Mouse (Mus musculus) E14TG2a.4 (cell line): ENCODE results near the gene 4921501E09Rik.

Source experiments
- H3K27me3 ChIP-seq: 2 replicates; pipeline ENCODE4 v1.6.1; 2014; ENCODE audit warnings: low read length, control low read depth; ENCODE audit not compliant: insufficient read depth
- H3K36me3 ChIP-seq: 2 replicates; pipeline ENCODE4 v1.6.1; 2014; ENCODE audit warnings: low read length, control low read depth; ENCODE audit not compliant: insufficient read depth
- H3K4me1 ChIP-seq: replicated peaks from 2 replicates; pipeline ENCODE4 v1.6.1; 2014; ENCODE audit warnings: low read depth, low read length, control low read depth
- H3K4me3 ChIP-seq: replicated peaks from 2 replicates; pipeline ENCODE4 v1.5.1; 2014; ENCODE audit warnings: mild to moderate bottlenecking, low read length
- H3K9me3 ChIP-seq: 2 replicates; pipeline ENCODE4 v1.6.1; 2014; ENCODE audit warnings: low read length, control low read depth
- CTCF ChIP-seq: conservative IDR thresholded peaks from 2 replicates; pipeline ENCODE4 v1.5.1; 2014; ENCODE audit warnings: low read length
- NANOG ChIP-seq: IDR thresholded peaks from 2 replicates; pipeline ENCODE4 v1.6.1; 2014; ENCODE audit warnings: borderline replicate concordance, low read length, mixed read lengths
- POU5F1 ChIP-seq: IDR thresholded peaks from 2 replicates; pipeline ENCODE4 v1.6.1; 2014; ENCODE audit warnings: low read length, borderline replicate concordance

The 4921501E09Rik gene

GRCm38 (mm10) chr17:33067958-33068357 is at the start of gene 4921501E09Rik:
Gene 4921501E09Rik, minus strand, starts transcription at chr17:33068058.
- TF ChIP-seq POU5F1 (no peak), NANOG (no peak), CTCF (no peak)
- Histone ChIP-seq H3K27me3 (peaks cover 7% of the 10 kb centered on the region; the same call in 1 of the 2 replicates), H3K4me1 (no peaks in the 10 kb centered on the region; the same call in 1 of the 2 replicates), H3K9me3 (peaks cover 20% of the 10 kb centered on the region), H3K4me3 (no peak within 1 kb of the TSS), H3K36me3 (no peaks in the 10 kb centered on the region)

- H3K4me3 ChIP-seq = no peak overlapping the region
- TF ChIP-seq CTCF (no peak), POU5F1 (no peak), NANOG (no peak)
- peaks cover 8% of the 10 kb centered on the region for H3K4me1 ChIP-seq
- H3K27me3 ChIP-seq = no peaks in the 10 kb centered on the region
- no peaks in the 10 kb centered on the region for H3K36me3 ChIP-seq
- H3K9me3 ChIP-seq = no peaks in the 10 kb centered on the region
Observed at GRCm38 (mm10) chr17:33097396-33097795, 29.5 kb upstream of the 4921501E09Rik start.

- peak overlapping the region; percentile 84 for H3K4me3 ChIP-seq
- no peaks in the 10 kb centered on the region for H3K9me3 ChIP-seq
- no peaks in the 10 kb centered on the region for H3K36me3 ChIP-seq
- no peaks in the 10 kb centered on the region for H3K27me3 ChIP-seq
- H3K4me1 ChIP-seq = peaks cover 15% of the 10 kb centered on the region
- TF ChIP-seq CTCF (no peak), NANOG (no peak), POU5F1 (no peak)
Observed at GRCm38 (mm10) chr17:33092391-33093193, 24.7 kb upstream of the 4921501E09Rik start.

- H3K4me3 ChIP-seq = no peak overlapping the region
- peaks cover 19% of the 10 kb centered on the region for H3K4me1 ChIP-seq
- no peaks in the 10 kb centered on the region for H3K36me3 ChIP-seq
- TF ChIP-seq CTCF = no peak
- TF ChIP-seq POU5F1 = no peak
- no peak for TF ChIP-seq NANOG
- H3K27me3 ChIP-seq = no peaks in the 10 kb centered on the region
- H3K9me3 ChIP-seq = no peaks in the 10 kb centered on the region
Observed at GRCm38 (mm10) chr17:33091630-33092029, 23.8 kb upstream of the 4921501E09Rik start.

GRCm38 (mm10) chr17:33089220-33089949 is 21.5 kb upstream of the 4921501E09Rik start, which contains the start of gene Zfp563:
Gene Zfp563, plus strand, starts transcription at chr17:33089310.
- no peaks in the 10 kb centered on the region for H3K9me3 ChIP-seq
- peaks cover 19% of the 10 kb centered on the region for H3K4me1 ChIP-seq
- H3K4me3 ChIP-seq = peak within 1 kb of the TSS; percentile 83
- no peaks in the 10 kb centered on the region for H3K36me3 ChIP-seq
- TF ChIP-seq NANOG = no peak
- no peak for TF ChIP-seq POU5F1
- TF ChIP-seq CTCF = no peak
- no peaks in the 10 kb centered on the region for H3K27me3 ChIP-seq

- Histone ChIP-seq H3K36me3 (no peaks in the 10 kb centered on the region), H3K4me1 (peaks cover 7% of the 10 kb centered on the region; the same call in 1 of the 2 replicates), H3K27me3 (peaks cover 21% of the 10 kb centered on the region), H3K9me3 (peaks cover 32% of the 10 kb centered on the region), H3K4me3 (no peak overlapping the region)
- no peak for TF ChIP-seq CTCF
- TF ChIP-seq NANOG = peak; percentile 83
- TF ChIP-seq POU5F1 = no peak; the same call in 1 of the 2 replicates
Observed at GRCm38 (mm10) chr17:33063001-33063400, 4.9 kb downstream of the 4921501E09Rik start.

GRCm38 (mm10) chr17:33058791-33059190 is 9.1 kb downstream of the 4921501E09Rik start:
- TF ChIP-seq NANOG = no peak
- TF ChIP-seq CTCF = no peak
- no peak for TF ChIP-seq POU5F1
- Histone ChIP-seq H3K4me3 (no peak overlapping the region), H3K27me3 (peaks cover 14% of the 10 kb centered on the region), H3K36me3 (no peaks in the 10 kb centered on the region), H3K4me1 (peaks cover 7% of the 10 kb centered on the region; the same call in 1 of the 2 replicates), H3K9me3 (peaks cover 20% of the 10 kb centered on the region)
